Mouse (Mus musculus): Measurements from ENCODE around the gene Oprm1. TPM values are rescaled to one million over a fixed set of nuclear protein-coding genes. Genes with fewer than 3 reads are reported as not detected.

Oprm1 gene
- polyA plus RNA-seq, 1 experiment from 2014 or later, result 0.31 TPM

DNA sequence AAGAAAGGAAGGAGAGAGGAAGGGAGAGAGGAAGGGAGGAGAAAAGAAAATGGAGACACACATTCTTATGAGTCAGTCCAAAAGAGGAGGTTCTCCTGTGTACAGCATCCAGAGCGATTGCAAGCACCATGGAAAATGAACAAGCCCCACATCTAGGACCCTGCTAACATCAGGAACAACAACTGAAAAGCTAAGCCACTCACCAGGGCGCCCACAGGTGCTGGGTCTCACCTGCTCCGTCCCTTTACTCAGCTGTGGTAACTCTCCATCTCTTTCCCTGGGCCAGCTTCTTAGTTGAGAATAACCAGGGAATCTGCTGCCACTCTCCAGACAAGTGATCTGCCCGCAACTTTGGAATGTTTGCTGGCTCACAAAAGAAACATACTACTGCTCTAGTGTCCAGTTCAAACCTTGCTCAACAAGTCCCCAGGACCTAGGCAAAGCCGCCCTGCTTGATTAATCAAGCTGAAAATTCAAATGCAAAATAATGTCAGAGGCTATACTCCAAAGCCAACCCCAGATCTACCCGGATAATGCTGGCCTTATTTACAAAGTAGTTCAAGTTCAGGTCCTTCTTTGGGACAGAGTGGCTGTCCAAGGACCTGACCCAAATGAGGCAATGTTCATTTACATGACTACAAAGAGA lies 296.4 kb downstream of the Oprm1 start:
- no peaks in the 10 kb centered on the region for H3K9me3 ChIP-seq (ENCODE audit: control insufficient read depth, low read length)
- no peak overlapping the region for H3K27ac ChIP-seq (ENCODE audit: low read depth, low read length)
- no peak for ATAC-seq (ENCODE audit: low FRiP score)
- no peaks in the 10 kb centered on the region for H3K4me1 ChIP-seq (replicated peaks; ENCODE audit: control insufficient read depth, insufficient read depth, low read length)
- no peaks in the 10 kb centered on the region for H3K36me3 ChIP-seq (ENCODE audit: control insufficient read depth, insufficient read depth, low read length)
- no peaks in the 10 kb centered on the region for H3K27me3 ChIP-seq (ENCODE audit: control insufficient read depth, insufficient read depth, low read length)
- 76% methylated on average over 6 of the region's 6 CpGs for WGBS
- no peak overlapping the region for H3K4me3 ChIP-seq (ENCODE audit: low read depth, low read length)
- DNase-seq (ENCODE audit: low spot score), result no peak
- H3K9ac ChIP-seq (ENCODE audit: low read depth, low read length), result no peak overlapping the region
- H3K4me2 ChIP-seq (replicated peaks; ENCODE audit: low read depth, low read length), result no peak overlapping the region

GRCm38 (mm10) chr10:7057546-7057945 lies 299.2 kb downstream of the Oprm1 start:
- 90% methylated on average over 1 of the region's 1 CpGs for WGBS
- ATAC-seq (ENCODE audit: low FRiP score), result no peak

DNA sequence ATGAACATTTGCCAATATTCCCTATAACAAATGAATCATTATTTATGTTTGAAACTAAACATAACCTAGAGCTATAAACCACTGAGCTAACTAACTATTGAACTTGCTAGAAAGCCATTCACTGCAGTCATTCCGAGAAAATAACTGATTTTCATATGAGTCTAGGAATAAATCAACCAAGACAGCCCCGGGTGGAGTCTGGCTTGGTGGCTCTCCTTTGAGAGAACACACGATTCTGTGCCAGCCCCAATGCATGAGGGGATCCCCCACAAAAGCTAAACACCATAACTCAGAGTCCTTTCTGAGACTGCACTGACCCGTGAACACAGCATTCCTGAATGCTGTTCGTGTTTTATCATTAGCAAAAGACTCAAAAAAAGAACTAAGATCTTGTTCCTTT lies 302.0 kb downstream of the Oprm1 start:
- H3K27ac ChIP-seq (ENCODE audit: low read depth, low read length), result no peak overlapping the region
- ATAC-seq (ENCODE audit: low FRiP score) (no peak), DNase-seq (ENCODE audit: low spot score) (no peak)
- no peaks in the 10 kb centered on the region for H3K36me3 ChIP-seq (ENCODE audit: control insufficient read depth, insufficient read depth, low read length)
- H3K9me3 ChIP-seq (ENCODE audit: control insufficient read depth, low read length), result no peaks in the 10 kb centered on the region
- H3K4me2 ChIP-seq (replicated peaks; ENCODE audit: low read depth, low read length), result no peak overlapping the region
- no peak overlapping the region for H3K9ac ChIP-seq (ENCODE audit: low read depth, low read length)
- no peaks in the 10 kb centered on the region for H3K27me3 ChIP-seq (ENCODE audit: control insufficient read depth, insufficient read depth, low read length)
- WGBS, result 62% methylated on average over 5 of the region's 5 CpGs
- H3K4me3 ChIP-seq (ENCODE audit: low read depth, low read length), result no peak overlapping the region
- H3K4me1 ChIP-seq (replicated peaks; ENCODE audit: control insufficient read depth, insufficient read depth, low read length), result no peaks in the 10 kb centered on the region

More at GRCm38 (mm10) chr10:7057546-7057945, 299.2 kb downstream of the Oprm1 start:
- Histone ChIP-seq H3K27ac (ENCODE audit: low read depth, low read length) (no peak overlapping the region), H3K4me1 (replicated peaks; ENCODE audit: control insufficient read depth, insufficient read depth, low read length) (no peaks in the 10 kb centered on the region), H3K9me3 (ENCODE audit: control insufficient read depth, low read length) (no peaks in the 10 kb centered on the region), H3K4me2 (replicated peaks; ENCODE audit: low read depth, low read length) (no peak overlapping the region), H3K36me3 (ENCODE audit: control insufficient read depth, insufficient read depth, low read length) (no peaks in the 10 kb centered on the region), H3K9ac (ENCODE audit: low read depth, low read length) (no peak overlapping the region), H3K27me3 (ENCODE audit: control insufficient read depth, insufficient read depth, low read length) (no peaks in the 10 kb centered on the region), H3K4me3 (ENCODE audit: low read depth, low read length) (no peak overlapping the region)
- no peak for DNase-seq (ENCODE audit: low spot score)

DNA sequence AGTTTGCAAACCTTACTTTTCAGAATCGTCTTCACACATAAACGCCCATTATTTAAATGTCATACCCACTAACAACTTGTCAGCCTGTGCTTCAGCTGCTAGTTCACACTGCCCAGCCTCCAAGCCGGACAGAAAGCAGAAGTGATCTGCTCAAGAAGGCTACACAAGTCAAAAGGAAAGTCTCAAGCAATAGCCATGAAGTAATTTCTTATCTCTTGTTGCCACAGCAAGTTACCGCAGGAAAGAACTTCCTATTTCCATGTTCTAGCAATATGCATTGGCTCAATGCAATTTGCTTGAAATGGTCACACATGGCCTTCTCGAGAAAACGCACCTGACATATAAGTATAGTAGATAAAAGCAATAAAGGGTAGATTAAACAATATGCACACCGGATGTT lies 304.7 kb downstream of the Oprm1 start:
- WGBS, result 90% methylated on average over 7 of the region's 7 CpGs
- DNase-seq (ENCODE audit: low spot score) (no peak), ATAC-seq (ENCODE audit: low FRiP score) (no peak)
- Histone ChIP-seq H3K9me3 (ENCODE audit: control insufficient read depth, low read length) (no peaks in the 10 kb centered on the region), H3K27ac (ENCODE audit: low read depth, low read length) (no peak overlapping the region), H3K4me1 (replicated peaks; ENCODE audit: control insufficient read depth, insufficient read depth, low read length) (no peaks in the 10 kb centered on the region), H3K27me3 (ENCODE audit: control insufficient read depth, insufficient read depth, low read length) (no peaks in the 10 kb centered on the region), H3K9ac (ENCODE audit: low read depth, low read length) (no peak overlapping the region), H3K4me2 (replicated peaks; ENCODE audit: low read depth, low read length) (no peak overlapping the region), H3K36me3 (ENCODE audit: control insufficient read depth, insufficient read depth, low read length) (no peaks in the 10 kb centered on the region), H3K4me3 (ENCODE audit: low read depth, low read length) (no peak overlapping the region)

- DNase-seq (ENCODE audit: low spot score), result no peak
- no peak overlapping the region for H3K4me3 ChIP-seq (ENCODE audit: low read depth, low read length)
- no peak for ATAC-seq (ENCODE audit: low FRiP score)
- H3K27me3 ChIP-seq (ENCODE audit: control insufficient read depth, insufficient read depth, low read length), result no peaks in the 10 kb centered on the region
- H3K9ac ChIP-seq (ENCODE audit: low read depth, low read length), result no peak overlapping the region
- H3K4me2 ChIP-seq (replicated peaks; ENCODE audit: low read depth, low read length), result no peak overlapping the region
- 84% methylated on average over 9 of the region's 9 CpGs for WGBS
- no peaks in the 10 kb centered on the region for H3K4me1 ChIP-seq (replicated peaks; ENCODE audit: control insufficient read depth, insufficient read depth, low read length)
- no peaks in the 10 kb centered on the region for H3K36me3 ChIP-seq (ENCODE audit: control insufficient read depth, insufficient read depth, low read length)
- H3K9me3 ChIP-seq (ENCODE audit: control insufficient read depth, low read length), result no peaks in the 10 kb centered on the region
- H3K27ac ChIP-seq (ENCODE audit: low read depth, low read length), result no peak overlapping the region
Observed at GRCm38 (mm10) chr10:7063752-7064457, 305.6 kb downstream of the Oprm1 start.

- ATAC-seq (ENCODE audit: low FRiP score), result no peak
- H3K4me1 ChIP-seq (replicated peaks; ENCODE audit: control insufficient read depth, insufficient read depth, low read length), result no peaks in the 10 kb centered on the region
- H3K27ac ChIP-seq (ENCODE audit: low read depth, low read length), result no peak overlapping the region
- no peaks in the 10 kb centered on the region for H3K36me3 ChIP-seq (ENCODE audit: control insufficient read depth, insufficient read depth, low read length)
- DNase-seq (ENCODE audit: low spot score), result no peak
- 68% methylated on average over 12 of the region's 12 CpGs for WGBS
- H3K9ac ChIP-seq (ENCODE audit: low read depth, low read length), result no peak overlapping the region
- H3K4me3 ChIP-seq (ENCODE audit: low read depth, low read length), result no peak overlapping the region
- H3K27me3 ChIP-seq (ENCODE audit: control insufficient read depth, insufficient read depth, low read length), result no peaks in the 10 kb centered on the region
- no peak overlapping the region for H3K4me2 ChIP-seq (replicated peaks; ENCODE audit: low read depth, low read length)
- no peaks in the 10 kb centered on the region for H3K9me3 ChIP-seq (ENCODE audit: control insufficient read depth, low read length)
Observed at GRCm38 (mm10) chr10:7068608-7069007, 310.3 kb downstream of the Oprm1 start.

DNA sequence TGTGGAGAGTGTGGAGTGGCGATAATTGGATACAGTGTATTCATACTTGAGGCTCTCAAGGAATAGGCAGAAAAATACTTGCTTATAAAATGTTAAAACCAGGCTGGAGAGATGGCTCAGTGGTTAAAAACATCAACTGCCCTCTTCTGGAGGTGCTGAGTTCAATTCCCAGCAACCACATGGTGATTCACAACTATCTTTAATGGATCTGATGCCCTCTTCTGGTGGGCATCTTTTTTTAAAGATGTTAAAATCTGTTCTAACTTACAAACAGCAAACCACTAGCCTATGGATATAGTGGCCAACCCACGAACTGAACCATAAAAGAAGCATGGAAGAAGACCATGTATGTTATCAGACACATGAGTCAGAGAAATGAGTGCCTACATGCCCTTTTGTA lies 310.8 kb downstream of the Oprm1 start:
- DNase-seq (ENCODE audit: low spot score) (no peak), ATAC-seq (ENCODE audit: low FRiP score) (no peak)
- Histone ChIP-seq H3K36me3 (ENCODE audit: control insufficient read depth, insufficient read depth, low read length) (no peaks in the 10 kb centered on the region), H3K9ac (ENCODE audit: low read depth, low read length) (no peak overlapping the region), H3K4me2 (replicated peaks; ENCODE audit: low read depth, low read length) (no peak overlapping the region), H3K27ac (ENCODE audit: low read depth, low read length) (no peak overlapping the region), H3K27me3 (ENCODE audit: control insufficient read depth, insufficient read depth, low read length) (no peaks in the 10 kb centered on the region), H3K9me3 (ENCODE audit: control insufficient read depth, low read length) (no peaks in the 10 kb centered on the region), H3K4me1 (replicated peaks; ENCODE audit: control insufficient read depth, insufficient read depth, low read length) (no peaks in the 10 kb centered on the region), H3K4me3 (ENCODE audit: low read depth, low read length) (no peak overlapping the region)
- WGBS, result 96% methylated on average over 2 of the region's 2 CpGs

DNA sequence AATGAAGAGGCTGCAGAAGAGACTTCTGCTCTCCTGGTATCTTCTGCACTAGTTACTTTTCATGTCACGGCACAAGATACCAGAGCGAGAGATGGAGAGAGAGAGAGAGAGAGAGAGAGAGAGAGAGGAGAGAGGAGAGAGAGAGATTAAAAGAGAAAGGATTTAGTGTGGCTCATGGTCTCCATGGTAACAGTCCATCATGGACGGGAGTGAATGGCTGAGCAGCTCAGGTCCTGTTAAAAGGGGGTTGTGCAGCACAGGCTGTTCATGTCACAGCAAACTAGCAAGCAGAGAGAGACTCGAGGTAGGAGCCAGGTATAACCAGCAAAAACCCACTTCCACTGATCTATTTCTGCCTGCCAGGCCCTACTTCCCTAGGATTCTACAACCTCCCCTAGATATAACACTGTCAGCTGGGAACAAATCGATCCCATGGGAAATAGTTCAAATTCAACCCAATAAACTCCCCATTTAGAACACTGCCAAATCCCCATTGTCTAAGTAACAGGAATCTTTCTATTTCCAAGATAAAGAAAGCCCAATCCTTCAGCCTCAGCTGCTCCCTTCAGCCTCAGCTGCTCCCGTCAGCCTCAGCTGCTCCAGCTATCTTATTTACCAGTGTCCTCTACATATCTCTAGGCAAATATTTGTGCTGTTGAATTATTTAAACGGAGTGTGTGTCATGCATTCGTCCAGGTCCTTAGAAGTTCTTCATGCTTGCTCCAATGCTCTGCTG lies 312.0 kb downstream of the Oprm1 start:
- Histone ChIP-seq H3K36me3 (ENCODE audit: control insufficient read depth, insufficient read depth, low read length) (no peaks in the 10 kb centered on the region), H3K4me3 (ENCODE audit: low read depth, low read length) (no peak overlapping the region), H3K27me3 (ENCODE audit: control insufficient read depth, insufficient read depth, low read length) (no peaks in the 10 kb centered on the region), H3K4me2 (replicated peaks; ENCODE audit: low read depth, low read length) (no peak overlapping the region), H3K9me3 (ENCODE audit: control insufficient read depth, low read length) (no peaks in the 10 kb centered on the region), H3K27ac (ENCODE audit: low read depth, low read length) (no peak overlapping the region), H3K4me1 (replicated peaks; ENCODE audit: control insufficient read depth, insufficient read depth, low read length) (no peaks in the 10 kb centered on the region), H3K9ac (ENCODE audit: low read depth, low read length) (no peak overlapping the region)
- DNase-seq (ENCODE audit: low spot score) (no peak), ATAC-seq (ENCODE audit: low FRiP score) (0 out of 2 replicates have a peak, but pooled peaks have one; percentile 53)
- WGBS, result 72% methylated on average over 8 of the region's 8 CpGs
